Mouse (Mus musculus): ENCODE results near the gene Frmpd2. TPM values are rescaled to one million over a fixed set of nuclear protein-coding genes. Genes with fewer than 3 reads are reported as not detected.

Gene Frmpd2
- total and polyA plus RNA-seq, 3 experiments, result 0.11 TPM; not detected in 2

DNA sequence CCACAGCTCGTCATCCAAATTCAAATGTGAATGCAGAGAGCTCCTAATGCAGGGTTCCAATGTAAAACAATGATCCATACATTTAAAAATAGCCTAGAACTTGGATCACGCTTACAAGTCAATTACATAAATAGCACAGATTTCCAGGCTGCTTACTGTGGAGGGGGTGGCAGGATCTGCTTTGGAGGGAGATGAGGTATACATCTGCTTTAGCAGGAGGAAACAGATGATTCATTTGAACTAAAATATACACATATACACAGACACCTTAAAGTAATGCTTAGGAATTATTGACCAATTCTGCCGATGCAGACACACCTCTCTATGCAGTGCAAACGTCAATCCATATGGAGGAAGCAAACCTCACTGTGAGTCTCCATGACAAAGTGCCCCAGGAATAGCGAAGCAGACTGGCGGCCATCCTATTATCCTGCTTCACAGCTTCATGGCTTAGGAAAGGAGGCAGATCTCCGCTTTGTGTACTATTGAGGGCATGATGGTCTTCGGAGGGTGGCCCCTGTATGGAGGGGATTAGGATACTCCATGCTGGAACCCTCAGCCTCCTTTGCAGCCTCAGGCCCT lies 59.9 kb downstream of the Frmpd2 start:
- no peak for DNase-seq (ENCODE audit: low spot score)
- Histone ChIP-seq H3K4me3 (ENCODE audit: low read depth, low read length) (no peak overlapping the region), H3K36me3 (replicated peaks) (no peaks in the 10 kb centered on the region), H3K9me3 (replicated peaks) (peaks cover 25% of the 10 kb centered on the region), H3K27me3 (ENCODE audit: insufficient read depth, low read length) (no peaks in the 10 kb centered on the region), H3K4me1 (ENCODE audit: insufficient read depth, low read depth, low read length) (no peaks in the 10 kb centered on the region)
- ATAC-seq (ENCODE audit: extremely low read depth, insufficient number of reproducible peaks, low FRiP score, poor library complexity, severe bottlenecking), result no peak
- TF ChIP-seq POLR2AphosphoS5 (IDR thresholded peaks at IDR 0.05; ENCODE audit: insufficient replicate concordance, low read depth, low read length), result no peak
- no peak for TF ChIP-seq GATA2 (IDR thresholded peaks at IDR 0.05; ENCODE audit: borderline replicate concordance, low read depth, low read length)
- TF ChIP-seq GATA1 (IDR thresholded peaks at IDR 0.05; ENCODE audit: borderline replicate concordance, low read length), result no peak
- TF ChIP-seq TAL1 (conservative IDR thresholded peaks at IDR 0.05; ENCODE audit: low read depth, low read length), result no peak
- TF ChIP-seq CTCF (IDR thresholded peaks at IDR 0.05; ENCODE audit: low read depth, low read length), result no peak

DNA sequence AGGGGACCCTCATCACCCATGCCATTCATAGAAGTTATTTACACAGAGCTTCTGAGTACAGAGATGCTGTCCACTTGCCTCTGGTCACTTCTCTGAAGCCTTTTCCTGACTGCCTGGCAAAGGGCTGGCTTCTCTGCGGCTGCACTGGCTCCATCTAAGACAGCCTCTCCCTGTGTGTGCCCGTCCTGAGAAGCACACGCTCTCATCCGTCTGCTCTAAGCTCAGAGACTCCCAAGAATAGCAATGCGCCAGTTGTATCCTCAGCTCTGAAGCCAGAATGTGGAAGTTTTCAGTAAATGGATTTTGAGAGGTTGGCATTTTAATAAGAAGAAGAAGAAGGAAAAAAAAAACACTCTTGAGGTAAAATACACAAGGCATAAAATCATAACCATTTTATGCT lies 61.3 kb downstream of the Frmpd2 start:
- ATAC-seq (ENCODE audit: extremely low read depth, insufficient number of reproducible peaks, low FRiP score, poor library complexity, severe bottlenecking), result no peak

DNA sequence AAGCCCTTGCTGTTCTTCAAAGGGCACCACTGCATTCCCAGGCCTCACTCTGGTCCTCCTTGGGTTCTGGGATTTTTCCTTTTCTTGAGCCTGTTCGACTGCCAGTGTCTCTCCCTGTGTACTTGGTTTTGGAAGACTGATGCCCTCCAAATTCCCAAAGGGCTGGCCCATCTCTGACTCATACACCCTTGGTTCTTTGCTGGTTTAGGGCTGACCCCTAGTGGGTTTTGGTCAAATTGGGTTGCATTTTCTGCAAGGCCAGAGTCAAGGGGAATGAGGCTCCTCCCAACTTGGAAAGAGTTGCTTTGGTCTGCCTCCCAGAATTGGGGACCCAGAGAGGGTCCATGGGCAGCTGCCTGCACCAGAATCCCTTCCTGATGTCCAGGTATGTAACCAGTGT lies 62.0 kb downstream of the Frmpd2 start:
- Histone ChIP-seq H3K9me3 (replicated peaks) (peaks cover 35% of the 10 kb centered on the region), H3K36me3 (replicated peaks) (no peaks in the 10 kb centered on the region), H3K4me1 (ENCODE audit: insufficient read depth, low read depth, low read length) (no peaks in the 10 kb centered on the region), H3K4me3 (ENCODE audit: low read depth, low read length) (no peak overlapping the region), H3K27me3 (ENCODE audit: insufficient read depth, low read length) (no peaks in the 10 kb centered on the region)
- no peak for DNase-seq (ENCODE audit: low spot score)
- TF ChIP-seq TAL1 (conservative IDR thresholded peaks at IDR 0.05; ENCODE audit: low read depth, low read length), result no peak
- no peak for TF ChIP-seq CTCF (IDR thresholded peaks at IDR 0.05; ENCODE audit: low read depth, low read length)
- no peak for TF ChIP-seq POLR2AphosphoS5 (IDR thresholded peaks at IDR 0.05; ENCODE audit: insufficient replicate concordance, low read depth, low read length)
- no peak for TF ChIP-seq GATA1 (IDR thresholded peaks at IDR 0.05; ENCODE audit: borderline replicate concordance, low read length)
- TF ChIP-seq GATA2 (IDR thresholded peaks at IDR 0.05; ENCODE audit: borderline replicate concordance, low read depth, low read length), result no peak
- ATAC-seq (ENCODE audit: extremely low read depth, insufficient number of reproducible peaks, low FRiP score, poor library complexity, severe bottlenecking), result no peak

More for the DNA sequence above, 61.3 kb downstream of the Frmpd2 start:
- peaks cover 30% of the 10 kb centered on the region for H3K9me3 ChIP-seq (replicated peaks)
- no peak for DNase-seq (ENCODE audit: low spot score)
- no peak overlapping the region for H3K4me3 ChIP-seq (ENCODE audit: low read depth, low read length)
- H3K27me3 ChIP-seq (ENCODE audit: insufficient read depth, low read length), result no peaks in the 10 kb centered on the region
- no peak for TF ChIP-seq GATA1 (IDR thresholded peaks at IDR 0.05; ENCODE audit: borderline replicate concordance, low read length)
- TF ChIP-seq CTCF (IDR thresholded peaks at IDR 0.05; ENCODE audit: low read depth, low read length), result no peak
- TF ChIP-seq POLR2AphosphoS5 (IDR thresholded peaks at IDR 0.05; ENCODE audit: insufficient replicate concordance, low read depth, low read length), result no peak
- no peak for TF ChIP-seq GATA2 (IDR thresholded peaks at IDR 0.05; ENCODE audit: borderline replicate concordance, low read depth, low read length)
- TF ChIP-seq TAL1 (conservative IDR thresholded peaks at IDR 0.05; ENCODE audit: low read depth, low read length), result no peak
- no peaks in the 10 kb centered on the region for H3K4me1 ChIP-seq (ENCODE audit: insufficient read depth, low read depth, low read length)
- H3K36me3 ChIP-seq (replicated peaks), result no peaks in the 10 kb centered on the region

DNA sequence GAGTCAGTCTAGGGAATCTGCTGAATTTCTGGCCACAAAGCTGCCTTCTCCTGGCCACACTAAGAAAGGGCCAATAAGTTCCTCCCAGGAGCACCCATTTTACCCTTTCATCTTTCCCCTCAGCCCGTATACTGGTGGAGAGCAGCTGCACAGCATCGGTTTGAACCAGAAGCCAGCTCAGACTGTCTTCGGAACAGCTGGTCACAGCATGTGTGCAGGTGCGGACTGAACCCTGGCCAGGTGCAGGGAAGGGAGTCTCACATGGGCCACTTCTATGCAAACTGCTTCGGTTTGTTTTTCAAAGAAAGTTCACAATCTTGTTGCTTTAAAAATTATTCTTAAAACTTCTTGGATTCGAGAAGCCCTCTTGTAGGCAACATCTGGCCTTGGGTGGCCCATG lies 63.8 kb downstream of the Frmpd2 start:
- Histone ChIP-seq H3K36me3 (replicated peaks) (no peaks in the 10 kb centered on the region), H3K4me3 (ENCODE audit: low read depth, low read length) (no peak overlapping the region), H3K9me3 (replicated peaks) (peaks cover 35% of the 10 kb centered on the region), H3K27me3 (ENCODE audit: insufficient read depth, low read length) (no peaks in the 10 kb centered on the region), H3K4me1 (ENCODE audit: insufficient read depth, low read depth, low read length) (no peaks in the 10 kb centered on the region)
- ATAC-seq (ENCODE audit: extremely low read depth, insufficient number of reproducible peaks, low FRiP score, poor library complexity, severe bottlenecking), result no peak
- no peak for DNase-seq (ENCODE audit: low spot score)
- TF ChIP-seq GATA1 (IDR thresholded peaks at IDR 0.05; ENCODE audit: borderline replicate concordance, low read length) (no peak), GATA2 (IDR thresholded peaks at IDR 0.05; ENCODE audit: borderline replicate concordance, low read depth, low read length) (no peak), CTCF (IDR thresholded peaks at IDR 0.05; ENCODE audit: low read depth, low read length) (no peak), TAL1 (conservative IDR thresholded peaks at IDR 0.05; ENCODE audit: low read depth, low read length) (no peak), POLR2AphosphoS5 (IDR thresholded peaks at IDR 0.05; ENCODE audit: insufficient replicate concordance, low read depth, low read length) (no peak)

DNA sequence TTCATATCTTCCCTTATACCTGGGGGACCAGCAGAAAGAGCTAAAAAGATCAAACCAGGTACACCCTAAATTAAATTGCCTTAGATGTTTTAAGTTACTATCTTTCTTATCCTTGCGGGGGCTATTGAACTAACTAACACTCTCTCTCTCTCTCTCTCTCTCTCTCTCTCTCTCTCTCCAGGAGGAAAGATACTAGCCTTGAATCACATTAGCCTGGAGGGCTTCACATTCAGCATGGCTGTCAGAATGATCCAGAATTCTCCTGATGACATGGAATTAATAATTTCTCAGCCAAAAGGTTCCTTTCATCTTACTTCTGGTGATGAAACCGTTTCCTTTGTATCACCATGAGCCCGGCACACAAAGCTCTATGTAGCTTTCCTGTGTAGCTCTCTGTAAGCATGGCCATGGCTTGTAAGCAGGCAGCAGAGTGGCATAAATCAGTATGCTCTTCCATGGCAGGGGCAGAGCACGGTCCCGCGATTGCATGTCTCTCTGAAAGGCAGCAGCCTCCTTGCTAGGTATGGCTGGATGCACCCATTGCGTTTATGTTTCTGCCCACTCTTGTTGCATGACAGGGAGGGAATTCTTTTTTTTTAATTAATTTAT lies 68.2 kb downstream of the Frmpd2 start:
- Histone ChIP-seq H3K27me3 (ENCODE audit: insufficient read depth, low read length) (no peaks in the 10 kb centered on the region), H3K36me3 (replicated peaks) (no peaks in the 10 kb centered on the region), H3K9me3 (replicated peaks) (peaks cover 28% of the 10 kb centered on the region), H3K4me3 (ENCODE audit: low read depth, low read length) (no peak overlapping the region), H3K4me1 (ENCODE audit: insufficient read depth, low read depth, low read length) (no peaks in the 10 kb centered on the region)
- ATAC-seq (ENCODE audit: extremely low read depth, insufficient number of reproducible peaks, low FRiP score, poor library complexity, severe bottlenecking) (no peak), DNase-seq (ENCODE audit: low spot score) (no peak)
- TF ChIP-seq GATA2 (IDR thresholded peaks at IDR 0.05; ENCODE audit: borderline replicate concordance, low read depth, low read length), result no peak
- no peak for TF ChIP-seq CTCF (IDR thresholded peaks at IDR 0.05; ENCODE audit: low read depth, low read length)
- no peak for TF ChIP-seq POLR2AphosphoS5 (IDR thresholded peaks at IDR 0.05; ENCODE audit: insufficient replicate concordance, low read depth, low read length)
- TF ChIP-seq GATA1 (IDR thresholded peaks at IDR 0.05; ENCODE audit: borderline replicate concordance, low read length), result no peak
- no peak for TF ChIP-seq TAL1 (conservative IDR thresholded peaks at IDR 0.05; ENCODE audit: low read depth, low read length)

DNA sequence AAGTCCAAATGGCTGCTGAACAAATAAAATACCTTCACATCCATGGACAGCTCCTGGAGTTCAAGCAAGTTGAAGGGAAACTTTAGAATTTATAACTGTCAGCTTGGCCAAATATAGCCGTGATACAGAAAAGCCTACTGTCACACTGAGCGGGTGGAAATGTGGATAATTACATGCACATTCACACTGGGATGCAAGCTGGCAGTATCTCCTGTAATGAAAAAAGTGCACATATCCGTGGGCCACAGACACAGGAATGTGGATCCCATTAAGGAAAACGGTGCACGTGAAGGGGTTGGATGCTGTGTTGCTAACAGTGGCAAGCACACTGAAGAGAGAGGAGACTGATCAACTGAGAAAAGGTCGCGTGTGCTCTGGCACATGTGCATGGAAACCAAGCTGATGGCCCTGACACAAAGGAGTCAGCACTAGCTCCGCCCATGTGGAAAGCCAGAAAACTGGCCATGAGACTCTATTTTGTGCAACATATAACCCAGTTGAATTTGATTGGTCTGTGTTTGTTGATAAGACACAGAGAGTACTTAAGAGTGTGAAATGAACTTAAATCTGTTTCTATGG lies 74.2 kb downstream of the Frmpd2 start:
- TF ChIP-seq GATA2 (IDR thresholded peaks at IDR 0.05; ENCODE audit: borderline replicate concordance, low read depth, low read length), result no peak
- peaks cover 24% of the 10 kb centered on the region for H3K9me3 ChIP-seq (replicated peaks)
- no peaks in the 10 kb centered on the region for H3K27me3 ChIP-seq (ENCODE audit: insufficient read depth, low read length)
- no peak for DNase-seq (ENCODE audit: low spot score)
- no peaks in the 10 kb centered on the region for H3K4me1 ChIP-seq (ENCODE audit: insufficient read depth, low read depth, low read length)
- no peak for ATAC-seq (ENCODE audit: extremely low read depth, insufficient number of reproducible peaks, low FRiP score, poor library complexity, severe bottlenecking)
- no peaks in the 10 kb centered on the region for H3K36me3 ChIP-seq (replicated peaks)
- H3K4me3 ChIP-seq (ENCODE audit: low read depth, low read length), result no peak overlapping the region
